Mouse (Mus musculus) testis, adult 2 months (tissue): ENCODE measurements around the gene Zdhhc11.

Experiments used
- CTCF ChIP-seq: fragments of 200-500 bp; IDR thresholded peaks from 2 replicates; pipeline ENCODE4 v1.5.1; 2012; ENCODE audit warnings: low read depth, mild to moderate bottlenecking, inconsistent platforms, low read length, moderate library complexity; ENCODE audit not compliant: control insufficient read depth, insufficient read depth, insufficient replicate concordance
- POLR2A ChIP-seq: fragments of 200-500 bp; IDR thresholded peaks from 2 replicates; pipeline ENCODE4 v1.6.1; 2012; ENCODE audit warnings: low read depth, mild to moderate bottlenecking, inconsistent platforms, low read length, moderate library complexity; ENCODE audit not compliant: control insufficient read depth

GRCm38 (mm10) chr13:74001492-74001891 is 37.8 kb downstream of the Zdhhc11 start:
- no peak for TF ChIP-seq CTCF
- TF ChIP-seq POLR2A = no peak
